Mouse (Mus musculus) intestine, embryonic 16.5 days (tissue): ENCODE results near the gene Diablo. TPM values are rescaled to one million over a fixed set of nuclear protein-coding genes. Genes with fewer than 3 reads are reported as not detected.
"Not testable (repeated sequence)": the region's sequence is repeated elsewhere in the genome, so short reads cannot be mapped to it uniquely, and the experiment has no call there.

ENCODE experiments used
- ATAC-seq: fragments of 200-750 bp; cut with Nextera tagmentation; 2 replicates; pipeline ENCODE4 v1.8.0; 2017; ENCODE audit warnings: moderate TSS enrichment, moderate library complexity
- H3K27ac ChIP-seq: fragments of 300-500 bp; sonication (generic); 2 replicates; pipeline ENCODE4 v1.5.1; 2014; ENCODE audit warnings: mild to moderate bottlenecking, low read length
- H3K27me3 ChIP-seq: fragments of 300-500 bp; sonication (generic); replicated peaks from 2 replicates; pipeline ENCODE4 v1.6.1; 2014; ENCODE audit warnings: low read length, control low read depth, mixed read lengths; ENCODE audit not compliant: control insufficient read depth, insufficient read depth
- H3K36me3 ChIP-seq: fragments of 300-500 bp; sonication (generic); 2 replicates; pipeline ENCODE4 v1.6.1; 2014; ENCODE audit warnings: low read length, control low read depth; ENCODE audit not compliant: control insufficient read depth, insufficient read depth
- H3K4me1 ChIP-seq: fragments of 300-500 bp; sonication (generic); 2 replicates; pipeline ENCODE4 v1.6.1; 2014; ENCODE audit warnings: low read length, control low read depth, mixed read lengths; ENCODE audit not compliant: control insufficient read depth, insufficient read depth
- H3K4me2 ChIP-seq: fragments of 300-500 bp; sonication (generic); 2 replicates; pipeline ENCODE4 v1.6.1; 2014; ENCODE audit warnings: low read depth, low read length, control low read depth
- H3K4me3 ChIP-seq: fragments of 300-500 bp; sonication (generic); 2 replicates; pipeline ENCODE4 v1.5.1; 2014; ENCODE audit warnings: mild to moderate bottlenecking, low read length
- H3K9ac ChIP-seq: fragments of 300-500 bp; sonication (generic); 2 replicates; pipeline ENCODE4 v1.6.1; 2014; ENCODE audit warnings: low read depth, low read length
- H3K9me3 ChIP-seq: fragments of 300-500 bp; sonication (generic); 2 replicates; pipeline ENCODE4 v1.6.1; 2016; ENCODE audit warnings: low read length, control low read depth; ENCODE audit not compliant: control insufficient read depth
- WGBS: fragments of 180-500 bp; shearing (Covaris S2); extraction: QIAGEN DNeasy Blood & Tissue Kit; methylation state at CpG from one replicate; pipeline ENCODE4 v1.1.7; 2014; 5-methylcytosine and 5-hydroxymethylcytosine counted together
- polyA plus RNA-seq: library from polyadenylated mRNA; unstranded; fragments of >200 nt; fragmentation: Nextera tagmentation; extraction: Ambion mirVana; gene quantifications from 2 replicates; pipeline ENCODE4 v1.2.1, GENCODE M21; 2015

The Diablo gene
- polyA plus RNA-seq, 1 experiment from 2014 or later = 89.7 TPM

DNA sequence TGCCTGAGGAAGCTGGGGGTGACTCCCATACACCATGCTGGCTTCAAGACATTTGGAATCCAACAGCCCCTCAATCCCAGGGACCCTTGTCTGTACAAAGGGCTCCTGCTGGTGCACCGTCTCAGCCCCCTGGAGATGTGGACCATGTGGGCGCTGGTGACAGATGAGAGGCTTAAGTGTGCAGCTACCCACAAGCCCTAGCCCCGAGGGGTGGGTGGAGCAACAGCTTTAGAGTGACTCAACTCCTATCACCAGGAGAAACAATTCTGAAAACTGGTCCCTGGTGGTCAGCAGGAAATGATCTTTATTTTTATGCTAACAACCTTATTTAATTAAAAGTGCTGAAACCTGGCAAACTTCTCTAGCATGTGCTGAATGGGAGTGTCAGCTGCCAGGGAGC lies 12.6 kb downstream of the Diablo start:
- not testable (repeated sequence) for H3K4me3 ChIP-seq, H3K36me3 ChIP-seq, H3K9ac ChIP-seq, H3K9me3 ChIP-seq, ATAC-seq, H3K4me2 ChIP-seq, H3K27ac ChIP-seq
- H3K4me1 ChIP-seq = peaks cover 13% of the 10 kb centered on the region
- peaks cover 24% of the 10 kb centered on the region for H3K27me3 ChIP-seq
- WGBS = 76% methylated on average over 3 of the region's 3 CpGs

DNA sequence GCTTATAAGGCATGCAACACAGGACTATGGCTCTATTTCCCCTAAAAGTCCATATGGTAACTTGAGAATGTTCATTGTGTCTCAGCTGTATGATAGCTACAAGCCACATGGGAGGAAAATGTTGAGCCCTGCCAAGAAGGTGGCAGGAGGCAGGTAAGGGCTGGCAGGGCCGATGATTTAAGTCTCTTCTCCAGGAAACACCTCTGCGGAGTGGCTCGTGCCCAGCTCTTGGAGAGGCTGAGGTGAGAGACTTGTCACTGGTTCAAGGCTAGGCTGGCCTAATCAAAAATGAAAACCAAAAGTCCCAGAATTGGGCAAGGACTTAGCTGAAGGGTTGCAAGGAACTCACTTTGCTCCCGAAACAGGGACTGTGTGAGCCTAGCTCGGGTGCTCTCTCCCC lies 13.8 kb downstream of the Diablo start, which contains the start of gene B3gnt4:
Gene B3gnt4, plus strand, starts transcription at position 301 of the 400 bp plus-strand sequence.
- Histone ChIP-seq H3K36me3 (no peaks in the 10 kb centered on the region), H3K9me3 (no peaks in the 10 kb centered on the region), H3K9ac (no peak within 1 kb of the TSS), H3K4me2 (no peak within 1 kb of the TSS), H3K27ac (no peak within 1 kb of the TSS), H3K4me3 (no peak within 1 kb of the TSS), H3K27me3 (peaks cover 24% of the 10 kb centered on the region), H3K4me1 (peaks cover 13% of the 10 kb centered on the region)
- ATAC-seq = no peak
- 89% methylated on average over 5 of the region's 5 CpGs for WGBS

DNA sequence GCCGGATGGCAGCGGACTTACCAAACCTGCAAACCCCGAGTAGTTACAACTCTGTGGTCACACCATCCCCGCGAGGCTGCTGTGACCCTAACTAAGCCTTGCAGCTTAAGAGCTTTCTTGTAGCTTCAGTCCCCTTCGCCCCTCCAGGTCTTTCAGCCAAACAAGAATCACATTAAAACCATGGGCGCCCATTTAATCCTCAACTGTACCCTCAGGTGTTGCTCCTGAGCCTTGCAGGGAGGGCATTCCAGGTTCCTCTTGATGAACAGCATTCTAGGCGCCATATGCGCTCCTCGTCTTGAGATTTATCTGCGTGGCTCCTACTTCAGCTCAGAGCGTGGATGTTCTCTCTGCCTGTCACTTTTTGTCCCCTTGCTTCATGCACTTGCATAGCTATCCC lies 15.1 kb downstream of the Diablo start:
- Histone ChIP-seq H3K4me1 (peaks cover 13% of the 10 kb centered on the region), H3K4me3 (peak overlapping the region; percentile 65), H3K4me2 (peak overlapping the region; percentile 95), H3K9ac (peak overlapping the region; percentile 61), H3K36me3 (no peaks in the 10 kb centered on the region), H3K27ac (no peak overlapping the region), H3K9me3 (no peaks in the 10 kb centered on the region), H3K27me3 (peaks cover 24% of the 10 kb centered on the region)
- 8% methylated on average over 12 of the region's 12 CpGs for WGBS
- no peak for ATAC-seq

DNA sequence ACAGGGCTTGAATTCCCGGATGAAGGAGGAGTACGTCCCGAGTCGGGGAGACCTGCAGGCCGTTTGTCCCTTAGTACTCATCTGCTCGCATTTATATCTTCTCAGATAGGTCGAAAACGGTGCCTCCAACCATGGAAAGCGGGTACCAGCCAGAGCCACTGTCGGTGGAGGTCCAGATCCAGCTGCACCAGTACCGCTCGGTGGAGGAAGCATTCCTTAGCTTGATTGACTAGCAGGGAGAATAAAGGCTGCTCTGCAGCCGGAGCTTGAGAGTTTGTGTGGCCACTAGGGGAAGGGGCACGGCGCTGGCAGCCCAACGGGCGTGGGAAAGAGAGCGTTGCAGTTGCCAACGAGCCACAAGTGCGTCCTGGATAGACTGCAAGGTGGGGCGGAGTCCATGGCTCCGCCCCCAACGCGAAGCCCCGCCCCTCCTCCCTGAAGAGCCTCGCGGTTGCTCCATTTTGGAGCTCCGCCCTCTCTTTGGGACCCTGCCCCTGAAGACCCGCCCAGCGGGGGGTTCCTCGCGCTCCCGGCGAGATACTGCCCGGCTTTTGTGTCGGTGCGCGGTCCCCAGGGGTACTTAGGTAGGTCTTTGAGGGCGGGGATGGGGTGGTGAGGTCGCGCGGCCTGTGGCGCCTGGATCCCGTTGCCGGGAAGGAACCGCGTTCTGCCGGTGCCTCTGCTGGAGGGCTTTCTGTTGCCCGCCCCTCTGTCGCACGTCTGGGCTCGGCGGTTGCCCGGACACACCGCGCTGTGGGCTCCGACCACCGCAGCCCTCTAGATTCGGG lies 15.8 kb downstream of the Diablo start:
- no peaks in the 10 kb centered on the region for H3K36me3 ChIP-seq
- under 1% methylated on average over 59 of the region's 59 CpGs for WGBS
- peaks cover 24% of the 10 kb centered on the region for H3K27me3 ChIP-seq
- peak overlapping the region; percentile 65 for H3K4me3 ChIP-seq
- no peaks in the 10 kb centered on the region for H3K9me3 ChIP-seq
- peak overlapping the region; percentile 61 for H3K9ac ChIP-seq
- H3K27ac ChIP-seq = no peak overlapping the region
- H3K4me1 ChIP-seq = peaks cover 13% of the 10 kb centered on the region
- ATAC-seq = peak; percentile 94
- H3K4me2 ChIP-seq = peak overlapping the region; percentile 95

DNA sequence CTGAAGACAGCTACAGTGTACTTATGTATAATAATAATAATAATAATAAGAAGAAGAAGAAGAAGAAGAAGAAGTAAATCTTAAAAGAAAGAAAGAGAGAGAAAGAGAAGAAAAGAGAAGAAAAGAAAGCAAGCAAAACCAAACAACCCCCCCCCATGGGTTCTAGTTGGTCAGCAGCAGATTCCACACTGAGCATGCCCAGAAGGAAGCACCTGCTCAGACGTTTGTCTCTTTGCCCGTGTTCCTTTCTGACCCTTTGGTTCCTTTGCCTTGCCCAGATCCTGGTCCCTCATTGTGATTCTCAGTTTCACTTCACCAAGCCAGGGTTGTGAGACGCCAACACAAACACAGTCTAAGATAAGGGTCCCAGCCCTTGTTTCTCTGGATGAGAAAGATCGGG lies 22.0 kb downstream of the Diablo start:
- no peak for ATAC-seq
- no peak overlapping the region for H3K27ac ChIP-seq
- H3K4me1 ChIP-seq = peaks cover 8% of the 10 kb centered on the region
- H3K4me2 ChIP-seq = no peak overlapping the region
- H3K4me3 ChIP-seq = no peak overlapping the region
- no peaks in the 10 kb centered on the region for H3K9me3 ChIP-seq
- H3K9ac ChIP-seq = no peak overlapping the region
- 63% methylated on average over 4 of the region's 4 CpGs for WGBS
- H3K27me3 ChIP-seq = peaks cover 6% of the 10 kb centered on the region; the same call in 1 of the 2 replicates
- H3K36me3 ChIP-seq = no peaks in the 10 kb centered on the region

DNA sequence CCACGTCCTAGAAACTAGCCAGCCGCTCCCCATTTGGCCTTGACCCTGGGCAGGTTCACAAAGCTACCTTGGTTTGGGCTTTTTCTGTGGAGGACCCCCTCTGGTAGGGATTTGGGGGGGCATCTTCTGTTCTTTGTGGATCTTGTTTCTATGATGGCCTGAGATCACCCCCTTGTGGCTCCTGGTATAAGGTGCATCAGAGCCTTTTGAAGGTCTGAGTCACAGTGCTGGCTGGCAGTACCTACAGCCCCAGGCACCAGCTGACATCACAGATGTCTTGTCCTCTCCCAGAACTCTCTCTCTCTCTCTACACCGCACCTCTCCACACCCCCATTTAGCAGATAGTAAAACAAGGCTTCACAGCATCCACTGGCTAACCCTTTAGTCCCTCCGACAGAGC lies 24.3 kb downstream of the Diablo start:
- H3K27ac ChIP-seq = no peak overlapping the region
- 46% methylated on average over 4 of the region's 4 CpGs for WGBS
- H3K27me3 ChIP-seq = peaks cover 5% of the 10 kb centered on the region; the same call in 1 of the 2 replicates
- H3K4me2 ChIP-seq = no peak overlapping the region
- no peaks in the 10 kb centered on the region for H3K9me3 ChIP-seq
- no peaks in the 10 kb centered on the region for H3K36me3 ChIP-seq
- H3K9ac ChIP-seq = no peak overlapping the region
- ATAC-seq = no peak
- H3K4me1 ChIP-seq = peaks cover 8% of the 10 kb centered on the region
- no peak overlapping the region for H3K4me3 ChIP-seq

DNA sequence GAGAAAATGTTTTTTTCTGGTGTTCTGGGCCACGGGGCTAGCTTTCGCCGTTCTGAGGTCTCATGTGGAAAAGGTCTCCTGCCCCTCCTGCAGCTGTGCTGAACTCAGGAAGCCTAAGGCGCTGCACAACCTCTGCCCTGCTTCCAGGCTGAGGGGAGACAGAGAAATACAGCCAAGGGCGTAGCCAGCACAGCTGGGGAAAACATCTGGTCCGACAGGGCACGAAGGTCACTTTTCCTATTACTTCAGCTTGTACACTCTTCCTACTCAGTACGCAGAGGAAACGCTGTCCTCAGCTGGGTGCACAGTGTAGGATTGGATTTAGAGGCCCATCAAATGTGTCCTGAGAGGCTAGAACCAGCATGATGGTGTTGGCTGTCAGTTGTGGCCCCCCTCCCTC lies 34.0 kb downstream of the Diablo start:
- Histone ChIP-seq H3K9me3 (no peaks in the 10 kb centered on the region), H3K27me3 (no peaks in the 10 kb centered on the region; the same call in 1 of the 2 replicates), H3K27ac (no peak overlapping the region), H3K4me1 (peaks cover 3% of the 10 kb centered on the region), H3K4me3 (no peak overlapping the region), H3K9ac (no peak overlapping the region), H3K4me2 (no peak overlapping the region), H3K36me3 (no peaks in the 10 kb centered on the region)
- ATAC-seq = no peak
- WGBS = 49% methylated on average over 9 of the region's 9 CpGs

DNA sequence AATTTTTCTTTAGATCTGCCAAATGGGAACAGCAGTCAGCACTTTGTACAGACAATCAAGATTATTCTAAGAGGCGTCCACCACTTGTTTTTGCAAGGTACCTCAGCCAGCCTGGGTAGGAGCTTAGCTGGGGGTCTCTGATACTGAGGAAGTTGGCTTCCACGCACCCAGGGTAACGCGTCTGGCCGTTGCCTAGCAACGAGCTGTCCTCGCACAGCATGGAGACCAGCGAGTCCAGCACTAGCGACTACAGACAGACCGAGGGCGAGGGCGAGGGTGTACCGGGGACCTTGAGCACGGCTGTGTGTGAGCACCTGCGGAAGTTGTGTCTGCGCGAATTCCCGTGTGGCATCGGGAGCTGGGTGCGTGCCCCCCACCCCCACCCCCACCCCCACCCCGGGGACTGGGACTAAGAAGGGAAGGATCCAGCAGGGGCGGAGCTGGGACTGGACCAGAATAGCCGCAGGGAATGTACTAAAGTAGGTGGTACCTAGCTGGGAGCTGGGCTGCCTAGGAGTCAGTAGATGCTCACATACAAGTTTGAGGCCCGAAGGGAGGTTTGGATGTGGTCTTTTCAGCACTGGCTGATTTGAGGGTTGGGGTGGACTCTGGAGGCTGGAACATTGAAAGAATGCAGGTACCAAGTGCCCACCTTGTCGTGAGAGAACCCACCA lies 34.7 kb downstream of the Diablo start, which contains the start of the genes Lrrc43 and Il31:
Gene Lrrc43, plus strand, starts transcription at position 194 of the 674 bp plus-strand sequence.
Gene Il31, minus strand, starts transcription at position 378 of the 674 bp plus-strand sequence.
- Histone ChIP-seq H3K4me1 (peaks cover 3% of the 10 kb centered on the region), H3K9me3 (no peaks in the 10 kb centered on the region), H3K36me3 (no peaks in the 10 kb centered on the region), H3K4me2 (peak within 1 kb of the TSS; percentile 41), H3K27ac (no peak within 1 kb of the TSS), H3K9ac (no peak within 1 kb of the TSS), H3K27me3 (no peaks in the 10 kb centered on the region; the same call in 1 of the 2 replicates), H3K4me3 (no peak within 1 kb of the TSS)
- WGBS = 9% methylated on average over 25 of the region's 25 CpGs
- ATAC-seq = 0 out of 2 replicates have a peak, but pooled peaks have one; percentile 26

DNA sequence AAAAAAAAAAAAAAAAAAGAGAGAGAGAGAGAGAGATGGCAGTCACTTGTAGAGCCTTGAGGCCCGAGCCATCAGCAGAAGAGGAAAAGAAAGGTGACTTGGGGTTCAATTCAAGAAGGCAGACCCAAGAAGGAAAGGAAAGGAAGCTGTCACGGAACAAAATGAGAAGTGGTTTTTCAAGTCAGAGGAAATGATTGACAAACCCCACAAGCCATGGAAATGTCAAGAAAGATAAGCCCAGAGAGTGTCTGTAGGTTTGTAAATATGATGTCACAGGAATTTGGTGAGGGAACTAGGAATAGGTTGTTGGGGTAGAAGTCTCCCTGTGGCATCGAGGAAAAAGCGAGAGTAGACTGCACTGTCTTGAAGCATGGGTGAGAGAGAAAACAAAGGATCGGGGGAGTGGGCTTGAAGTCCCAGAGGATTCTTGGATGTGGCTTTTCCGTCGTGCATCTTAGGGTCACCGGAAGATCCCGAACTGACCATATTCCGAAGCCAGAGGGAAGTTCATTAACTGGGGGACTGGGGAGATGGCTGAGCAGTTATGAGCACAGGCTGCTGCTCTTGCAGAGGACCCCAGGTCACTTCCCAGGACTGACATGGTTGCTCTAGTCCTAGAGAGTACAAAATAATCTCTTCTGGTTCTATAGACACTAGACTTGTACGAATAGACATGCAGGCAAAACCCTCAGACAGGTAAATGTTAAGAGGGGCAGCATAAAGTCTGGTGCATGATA lies 36.1 kb downstream of the Diablo start:
- Histone ChIP-seq H3K4me2 (no peak overlapping the region), H3K36me3 (no peaks in the 10 kb centered on the region), H3K4me3 (no peak overlapping the region), H3K9ac (no peak overlapping the region), H3K27me3 (no peaks in the 10 kb centered on the region; the same call in 1 of the 2 replicates), H3K4me1 (peaks cover 3% of the 10 kb centered on the region), H3K9me3 (no peaks in the 10 kb centered on the region), H3K27ac (no peak overlapping the region)
- ATAC-seq = no peak
- WGBS = 81% methylated on average over 11 of the region's 11 CpGs
